Mouse (Mus musculus): ENCODE data around the gene Gm10645. TPM values are rescaled to one million over a fixed set of nuclear protein-coding genes. Genes with fewer than 3 reads are reported as not detected.

Gm10645 gene
- polyA plus RNA-seq, 1 experiment from 2014 or later = 0.89 TPM

DNA sequence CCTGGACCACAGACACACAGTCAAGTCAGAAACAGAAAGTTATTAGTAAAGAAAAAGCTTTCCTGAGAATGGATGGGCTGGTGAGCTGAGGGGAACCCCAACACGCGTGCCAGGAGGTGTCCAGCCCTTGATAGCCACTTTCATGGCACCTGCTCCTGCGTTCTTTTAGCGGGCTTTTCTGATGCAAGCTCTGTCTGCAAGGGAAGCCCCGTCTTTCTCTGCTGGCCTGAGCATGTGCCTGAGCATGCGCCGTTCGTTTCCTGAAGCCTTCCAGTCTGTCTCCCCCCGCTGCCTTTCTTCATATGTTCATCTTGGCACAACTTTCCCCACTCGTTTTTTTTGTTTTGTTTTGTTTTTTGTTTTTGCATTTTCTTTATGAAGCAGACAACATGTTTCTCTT lies 9.7 kb upstream of the Gm10645 start:
- peaks cover 10% of the 10 kb centered on the region for H3K4me1 ChIP-seq (replicated peaks; ENCODE audit: control insufficient read depth, insufficient read depth, low read length)
- no peaks in the 10 kb centered on the region for H3K27me3 ChIP-seq (ENCODE audit: control insufficient read depth, insufficient read depth, low read depth, low read length)
- ATAC-seq (ENCODE audit: low read depth) = no peak
- WGBS = 67% methylated on average over 10 of the region's 10 CpGs
- H3K4me2 ChIP-seq (ENCODE audit: low read depth, low read length) = no peak overlapping the region
- H3K9ac ChIP-seq (ENCODE audit: low read length) = no peak overlapping the region
- H3K36me3 ChIP-seq (ENCODE audit: control insufficient read depth, insufficient read depth, low read length) = no peaks in the 10 kb centered on the region
- H3K27ac ChIP-seq (ENCODE audit: low read length) = no peak overlapping the region
- H3K4me3 ChIP-seq (ENCODE audit: low read length) = no peak overlapping the region
- no peaks in the 10 kb centered on the region for H3K9me3 ChIP-seq (ENCODE audit: control insufficient read depth, low read length)

DNA sequence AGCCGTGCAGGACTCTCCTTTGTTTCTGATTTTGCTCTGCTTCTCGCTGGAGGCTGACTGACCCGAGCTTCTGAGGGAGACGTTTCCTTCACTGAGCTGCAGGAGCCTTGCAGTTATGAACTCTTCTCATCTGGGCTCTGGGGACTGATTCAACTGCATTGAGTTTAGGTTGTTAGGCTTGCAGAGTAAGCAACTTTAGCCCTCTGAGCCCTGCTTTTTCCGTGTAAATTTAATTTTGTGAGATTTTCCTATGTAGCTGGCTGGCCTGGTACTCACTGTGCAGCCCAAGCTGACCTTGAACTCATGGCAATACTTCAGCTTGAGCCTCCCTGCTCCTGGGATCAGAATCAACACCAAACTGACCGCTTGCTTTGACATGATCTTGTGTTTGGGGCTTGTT lies 4.9 kb upstream of the Gm10645 start:
- no peak overlapping the region for H3K4me2 ChIP-seq (ENCODE audit: low read depth, low read length)
- no peak overlapping the region for H3K4me3 ChIP-seq (ENCODE audit: low read length)
- 44% methylated on average over 6 of the region's 6 CpGs for WGBS
- H3K4me1 ChIP-seq (replicated peaks; ENCODE audit: control insufficient read depth, insufficient read depth, low read length) = 0 out of 2 replicates have a peak, but pooled peaks cover 3% of the 10 kb centered on the region
- no peak for ATAC-seq (ENCODE audit: low read depth)
- no peaks in the 10 kb centered on the region for H3K36me3 ChIP-seq (ENCODE audit: control insufficient read depth, insufficient read depth, low read length)
- no peak overlapping the region for H3K9ac ChIP-seq (ENCODE audit: low read length)
- H3K27me3 ChIP-seq (ENCODE audit: control insufficient read depth, insufficient read depth, low read depth, low read length) = no peaks in the 10 kb centered on the region; the same call in 1 of the 2 replicates
- no peak overlapping the region for H3K27ac ChIP-seq (ENCODE audit: low read length)
- H3K9me3 ChIP-seq (ENCODE audit: control insufficient read depth, low read length) = no peaks in the 10 kb centered on the region

GRCm38 (mm10) chr8:83169709-83170108 lies 3.7 kb upstream of the Gm10645 start:
- Histone ChIP-seq H3K27me3 (ENCODE audit: control insufficient read depth, insufficient read depth, low read depth, low read length) (no peaks in the 10 kb centered on the region; the same call in 1 of the 2 replicates), H3K4me1 (replicated peaks; ENCODE audit: control insufficient read depth, insufficient read depth, low read length) (peaks cover 8% of the 10 kb centered on the region; the same call in 1 of the 2 replicates), H3K4me2 (ENCODE audit: low read depth, low read length) (no peak overlapping the region), H3K36me3 (ENCODE audit: control insufficient read depth, insufficient read depth, low read length) (no peaks in the 10 kb centered on the region), H3K27ac (ENCODE audit: low read length) (no peak overlapping the region), H3K4me3 (ENCODE audit: low read length) (no peak overlapping the region), H3K9me3 (ENCODE audit: control insufficient read depth, low read length) (no peaks in the 10 kb centered on the region), H3K9ac (ENCODE audit: low read length) (no peak overlapping the region)
- ATAC-seq (ENCODE audit: low read depth) = no peak
- WGBS = 84% methylated on average over 2 of the region's 2 CpGs

GRCm38 (mm10) chr8:83169127-83169526 lies 3.2 kb upstream of the Gm10645 start:
- Histone ChIP-seq H3K9me3 (ENCODE audit: control insufficient read depth, low read length) (no peaks in the 10 kb centered on the region), H3K27me3 (ENCODE audit: control insufficient read depth, insufficient read depth, low read depth, low read length) (no peaks in the 10 kb centered on the region; the same call in 1 of the 2 replicates), H3K4me1 (replicated peaks; ENCODE audit: control insufficient read depth, insufficient read depth, low read length) (peaks cover 8% of the 10 kb centered on the region; the same call in 1 of the 2 replicates), H3K36me3 (ENCODE audit: control insufficient read depth, insufficient read depth, low read length) (no peaks in the 10 kb centered on the region), H3K4me2 (ENCODE audit: low read depth, low read length) (no peak overlapping the region), H3K9ac (ENCODE audit: low read length) (no peak overlapping the region), H3K4me3 (ENCODE audit: low read length) (no peak overlapping the region), H3K27ac (ENCODE audit: low read length) (no peak overlapping the region)
- no peak for ATAC-seq (ENCODE audit: low read depth)
- WGBS = 72% methylated on average over 3 of the region's 3 CpGs

DNA sequence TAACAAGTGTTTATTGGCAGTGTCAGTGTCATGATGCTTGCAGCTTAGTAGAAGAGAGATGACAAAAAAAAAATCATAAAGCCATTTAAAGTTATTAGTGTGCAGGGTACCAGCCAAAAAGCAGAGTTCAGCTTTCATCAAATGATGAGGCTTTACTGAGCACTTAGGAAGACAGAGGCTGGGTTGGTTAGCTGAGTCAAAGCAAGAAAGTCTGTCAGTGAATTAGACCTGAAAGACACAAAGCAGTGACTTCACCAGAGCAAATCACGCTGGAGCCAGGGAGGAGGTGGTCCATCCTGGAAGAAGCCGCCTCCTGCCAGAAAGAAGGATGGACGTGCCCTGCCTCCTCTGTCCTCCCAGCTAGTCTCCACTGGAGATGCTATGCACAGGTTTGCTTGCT lies 2.0 kb upstream of the Gm10645 start:
- H3K27ac ChIP-seq (ENCODE audit: low read length) = no peak overlapping the region
- H3K4me1 ChIP-seq (replicated peaks; ENCODE audit: control insufficient read depth, insufficient read depth, low read length) = peaks cover 8% of the 10 kb centered on the region; the same call in 1 of the 2 replicates
- 66% methylated on average over 3 of the region's 3 CpGs for WGBS
- no peak overlapping the region for H3K4me2 ChIP-seq (ENCODE audit: low read depth, low read length)
- H3K27me3 ChIP-seq (ENCODE audit: control insufficient read depth, insufficient read depth, low read depth, low read length) = no peaks in the 10 kb centered on the region; the same call in 1 of the 2 replicates
- no peak for ATAC-seq (ENCODE audit: low read depth)
- no peaks in the 10 kb centered on the region for H3K9me3 ChIP-seq (ENCODE audit: control insufficient read depth, low read length)
- no peak overlapping the region for H3K9ac ChIP-seq (ENCODE audit: low read length)
- H3K36me3 ChIP-seq (ENCODE audit: control insufficient read depth, insufficient read depth, low read length) = no peaks in the 10 kb centered on the region
- no peak overlapping the region for H3K4me3 ChIP-seq (ENCODE audit: low read length)

GRCm38 (mm10) chr8:83165235-83165930 lies 587 bp downstream of the Gm10645 start, which contains the start of gene Tbc1d9:
Gene Tbc1d9 (plus strand): TSS chr8:83165352.
- peaks cover 8% of the 10 kb centered on the region; the same call in 1 of the 2 replicates for H3K4me1 ChIP-seq (replicated peaks; ENCODE audit: control insufficient read depth, insufficient read depth, low read length)
- H3K4me2 ChIP-seq (ENCODE audit: low read depth, low read length) = peak within 1 kb of the TSS; percentile 74
- peak within 1 kb of the TSS; percentile 71 for H3K4me3 ChIP-seq (ENCODE audit: low read length)
- no peaks in the 10 kb centered on the region for H3K9me3 ChIP-seq (ENCODE audit: control insufficient read depth, low read length)
- H3K36me3 ChIP-seq (ENCODE audit: control insufficient read depth, insufficient read depth, low read length) = no peaks in the 10 kb centered on the region
- peak; percentile 95 for ATAC-seq (ENCODE audit: low read depth)
- no peaks in the 10 kb centered on the region; the same call in 1 of the 2 replicates for H3K27me3 ChIP-seq (ENCODE audit: control insufficient read depth, insufficient read depth, low read depth, low read length)
- WGBS = under 1% methylated on average over 62 of the region's 63 CpGs
- H3K27ac ChIP-seq (ENCODE audit: low read length) = peak within 1 kb of the TSS; percentile 75
- peak within 1 kb of the TSS; percentile 85 for H3K9ac ChIP-seq (ENCODE audit: low read length)

DNA sequence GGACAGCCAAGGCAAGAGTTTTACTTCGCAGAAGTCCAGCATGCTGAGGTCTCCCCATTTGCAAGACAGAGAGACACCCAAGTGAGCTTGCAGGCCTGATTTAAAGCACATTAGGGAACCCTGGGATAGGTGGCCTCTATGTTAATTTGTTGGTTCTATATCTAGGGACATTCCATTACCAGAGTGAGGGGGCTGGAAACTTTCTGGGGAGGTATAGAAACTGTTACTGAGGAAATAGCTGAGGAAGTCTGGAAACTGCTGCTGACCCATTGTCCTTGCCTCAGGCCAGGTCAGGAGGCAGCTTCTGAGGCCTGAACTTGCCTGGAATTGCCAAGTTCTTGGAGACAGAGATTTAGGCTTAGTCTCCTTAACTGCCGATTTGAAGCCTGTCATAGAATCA lies 5.4 kb downstream of the Gm10645 start:
- WGBS = 69% methylated on average over 2 of the region's 2 CpGs

GRCm38 (mm10) chr8:83159615-83160014 lies 6.4 kb downstream of the Gm10645 start:
- H3K27ac ChIP-seq (ENCODE audit: low read length) = no peak overlapping the region
- ATAC-seq (ENCODE audit: low read depth) = no peak
- H3K9me3 ChIP-seq (ENCODE audit: control insufficient read depth, low read length) = no peaks in the 10 kb centered on the region
- no peaks in the 10 kb centered on the region for H3K27me3 ChIP-seq (ENCODE audit: control insufficient read depth, insufficient read depth, low read depth, low read length)
- no peak overlapping the region for H3K4me3 ChIP-seq (ENCODE audit: low read length)
- H3K36me3 ChIP-seq (ENCODE audit: control insufficient read depth, insufficient read depth, low read length) = no peaks in the 10 kb centered on the region
- no peak overlapping the region for H3K4me2 ChIP-seq (ENCODE audit: low read depth, low read length)
- 64% methylated on average over 1 of the region's 1 CpGs for WGBS
- 0 out of 2 replicates have a peak, but pooled peaks cover 2% of the 10 kb centered on the region for H3K4me1 ChIP-seq (replicated peaks; ENCODE audit: control insufficient read depth, insufficient read depth, low read length)
- H3K9ac ChIP-seq (ENCODE audit: low read length) = no peak overlapping the region

More for the DNA sequence above, 5.4 kb downstream of the Gm10645 start:
- peaks cover 5% of the 10 kb centered on the region; the same call in 1 of the 2 replicates for H3K4me1 ChIP-seq (replicated peaks; ENCODE audit: control insufficient read depth, insufficient read depth, low read length)
- H3K36me3 ChIP-seq (ENCODE audit: control insufficient read depth, insufficient read depth, low read length) = no peaks in the 10 kb centered on the region
- no peaks in the 10 kb centered on the region for H3K27me3 ChIP-seq (ENCODE audit: control insufficient read depth, insufficient read depth, low read depth, low read length)
- H3K4me2 ChIP-seq (ENCODE audit: low read depth, low read length) = no peak overlapping the region
- H3K9me3 ChIP-seq (ENCODE audit: control insufficient read depth, low read length) = no peaks in the 10 kb centered on the region
- no peak overlapping the region for H3K9ac ChIP-seq (ENCODE audit: low read length)
- H3K27ac ChIP-seq (ENCODE audit: low read length) = no peak overlapping the region
- ATAC-seq (ENCODE audit: low read depth) = no peak
- H3K4me3 ChIP-seq (ENCODE audit: low read length) = no peak overlapping the region

DNA sequence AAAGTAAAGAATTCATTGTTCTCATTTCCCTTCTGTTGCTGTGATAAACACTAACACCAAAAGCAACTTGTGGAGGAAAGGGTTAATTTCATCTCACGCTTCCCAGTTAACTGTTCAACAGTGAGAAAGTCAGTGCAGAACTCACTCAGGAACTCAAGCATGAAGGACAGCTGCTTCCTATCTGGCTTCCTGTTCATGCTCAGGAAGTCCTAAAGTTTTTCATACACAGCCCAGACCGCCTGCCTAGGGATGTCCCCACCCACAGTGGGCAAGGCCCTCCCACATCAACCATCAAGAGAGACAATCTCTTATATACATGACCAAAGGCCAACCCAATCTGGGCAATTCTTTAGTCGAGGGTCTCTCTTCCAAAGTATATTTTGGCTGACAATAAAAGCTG lies 7.0 kb downstream of the Gm10645 start:
- Histone ChIP-seq H3K9ac (ENCODE audit: low read length) (no peak overlapping the region), H3K36me3 (ENCODE audit: control insufficient read depth, insufficient read depth, low read length) (no peaks in the 10 kb centered on the region), H3K27ac (ENCODE audit: low read length) (no peak overlapping the region), H3K4me2 (ENCODE audit: low read depth, low read length) (no peak overlapping the region), H3K4me1 (replicated peaks; ENCODE audit: control insufficient read depth, insufficient read depth, low read length) (0 out of 2 replicates have a peak, but pooled peaks cover 2% of the 10 kb centered on the region), H3K4me3 (ENCODE audit: low read length) (no peak overlapping the region), H3K9me3 (ENCODE audit: control insufficient read depth, low read length) (no peaks in the 10 kb centered on the region), H3K27me3 (ENCODE audit: control insufficient read depth, insufficient read depth, low read depth, low read length) (no peaks in the 10 kb centered on the region)
- ATAC-seq (ENCODE audit: low read depth) = 0 out of 2 replicates have a peak, but pooled peaks have one; percentile 31
- WGBS = 46% methylated on average over 3 of the region's 3 CpGs
